Mouse (Mus musculus): Measurements from ENCODE around the gene Nploc4. TPM values are rescaled to one million over a fixed set of nuclear protein-coding genes. Genes with fewer than 3 reads are reported as not detected.

Nploc4 gene
- polyA plus RNA-seq, 1 experiment from 2014 or later: 23.5 TPM

Small RNAs within 50 kb of the gene (microRNA-seq; reads per million reads assigned to microRNA genes)
- gene Gm23419: not detected
- gene Mir6935: 3.3 reads per million, percentile 19 among the genes with 10 or more reads in this experiment

Other genes with a start within 250 kb of the Nploc4 start
- gene Bahcc1, start 204.8 kb downstream of the Nploc4 start, polyA plus RNA-seq (2015; fragmentation: Nextera tagmentation; extraction: Ambion mirVana): 4.5 and 5.6 TPM in 2 replicates
- gene Actg1, start 89.2 kb downstream of the Nploc4 start, polyA plus RNA-seq (2015; fragmentation: Nextera tagmentation; extraction: Ambion mirVana): 2,700 and 3,060 TPM in 2 replicates
- 0.44 and 0.80 TPM in 2 replicates for gene Fscn2, start 76.2 kb downstream of the Nploc4 start, polyA plus RNA-seq (2015; fragmentation: Nextera tagmentation; extraction: Ambion mirVana)
- 34.5 and 36.1 TPM in 2 replicates for gene Faap100, start 58.9 kb downstream of the Nploc4 start, polyA plus RNA-seq (2015; fragmentation: Nextera tagmentation; extraction: Ambion mirVana)
- not detected in 2 replicates for gene Tspan10, start 4.9 kb upstream of the Nploc4 start, polyA plus RNA-seq (2015; fragmentation: Nextera tagmentation; extraction: Ambion mirVana)
- gene Pde6g, start 15.8 kb upstream of the Nploc4 start, polyA plus RNA-seq (2015; fragmentation: Nextera tagmentation; extraction: Ambion mirVana): 0.30 and 0.57 TPM in 2 replicates
- gene Oxld1, start 20.4 kb upstream of the Nploc4 start, polyA plus RNA-seq (2015; fragmentation: Nextera tagmentation; extraction: Ambion mirVana): 14.0 TPM in 2 replicates
- 28.9 and 33.7 TPM in 2 replicates for gene Ccdc137, start 20.4 kb upstream of the Nploc4 start, polyA plus RNA-seq (2015; fragmentation: Nextera tagmentation; extraction: Ambion mirVana)
- gene Arl16, start 29.9 kb upstream of the Nploc4 start, polyA plus RNA-seq (2015; fragmentation: Nextera tagmentation; extraction: Ambion mirVana): 35.6 and 38.1 TPM in 2 replicates
- gene Mrpl12, start 46.9 kb upstream of the Nploc4 start, polyA plus RNA-seq (2015; fragmentation: Nextera tagmentation; extraction: Ambion mirVana): 140 and 145 TPM in 2 replicates
- 73.9 and 75.8 TPM in 2 replicates for gene Slc25a10, start 54.1 kb upstream of the Nploc4 start, polyA plus RNA-seq (2015; fragmentation: Nextera tagmentation; extraction: Ambion mirVana)
- 2.2 and 3.0 TPM in 2 replicates for gene Gcgr, start 93.0 kb upstream of the Nploc4 start, polyA plus RNA-seq (2015; fragmentation: Nextera tagmentation; extraction: Ambion mirVana)
- 152 and 171 TPM in 2 replicates for gene Mcrip1, start 112.0 kb upstream of the Nploc4 start, polyA plus RNA-seq (2015; fragmentation: Nextera tagmentation; extraction: Ambion mirVana)
- 2.9 TPM in 1 of 2 replicates, not detected in the other for gene Ppp1r27, start 113.4 kb upstream of the Nploc4 start, polyA plus RNA-seq (2015; fragmentation: Nextera tagmentation; extraction: Ambion mirVana)
- 1,026 and 1,183 TPM in 2 replicates for gene P4hb, start 135.5 kb upstream of the Nploc4 start, polyA plus RNA-seq (2015; fragmentation: Nextera tagmentation; extraction: Ambion mirVana)
- 543 and 584 TPM in 2 replicates for gene Arhgdia, start 143.9 kb upstream of the Nploc4 start, polyA plus RNA-seq (2015; fragmentation: Nextera tagmentation; extraction: Ambion mirVana)
- gene Alyref, start 160.7 kb upstream of the Nploc4 start, polyA plus RNA-seq (2015; fragmentation: Nextera tagmentation; extraction: Ambion mirVana): 37.0 and 55.5 TPM in 2 replicates
- gene Anapc11, start 160.7 kb upstream of the Nploc4 start, polyA plus RNA-seq (2015; fragmentation: Nextera tagmentation; extraction: Ambion mirVana): 176 and 181 TPM in 2 replicates
- 14.9 and 19.1 TPM in 2 replicates for gene Npb, start 170.8 kb upstream of the Nploc4 start, polyA plus RNA-seq (2015; fragmentation: Nextera tagmentation; extraction: Ambion mirVana)
- gene Pcyt2, start 180.2 kb upstream of the Nploc4 start, polyA plus RNA-seq (2015; fragmentation: Nextera tagmentation; extraction: Ambion mirVana): 185 and 197 TPM in 2 replicates
- gene Sirt7, start 187.5 kb upstream of the Nploc4 start, polyA plus RNA-seq (2015; fragmentation: Nextera tagmentation; extraction: Ambion mirVana): 36.6 and 37.7 TPM in 2 replicates
- gene Mafg, start 195.9 kb upstream of the Nploc4 start, polyA plus RNA-seq (2015; fragmentation: Nextera tagmentation; extraction: Ambion mirVana): 19.5 and 22.1 TPM in 2 replicates
- gene Pycr1, start 206.1 kb upstream of the Nploc4 start, polyA plus RNA-seq (2015; fragmentation: Nextera tagmentation; extraction: Ambion mirVana): 37.8 and 38.0 TPM in 2 replicates
- gene Myadml2, start 210.4 kb upstream of the Nploc4 start, polyA plus RNA-seq (2015; fragmentation: Nextera tagmentation; extraction: Ambion mirVana): 1.4 TPM in 1 of 2 replicates, not detected in the other
- gene Notum, start 223.5 kb upstream of the Nploc4 start, polyA plus RNA-seq (2015; fragmentation: Nextera tagmentation; extraction: Ambion mirVana): 2.1 and 2.5 TPM in 2 replicates
- gene Aspscr1, start 235.3 kb upstream of the Nploc4 start, polyA plus RNA-seq (2015; fragmentation: Nextera tagmentation; extraction: Ambion mirVana): 102 and 104 TPM in 2 replicates

All from stomach, embryonic 16.5 days (tissue).